Mouse (Mus musculus): ENCODE data around the gene Zbtb32. TPM values are rescaled to one million over a fixed set of nuclear protein-coding genes. Genes with fewer than 3 reads are reported as not detected.

The Zbtb32 gene
- polyA plus RNA-seq, 1 experiment from 2014 or later = 1.2 TPM

- no peak overlapping the region for H3K9ac ChIP-seq (ENCODE audit: low read depth, low read length)
- no peak overlapping the region for H3K4me3 ChIP-seq (ENCODE audit: low read depth, low read length)
- no peaks in the 10 kb centered on the region for H3K4me1 ChIP-seq (replicated peaks; ENCODE audit: control insufficient read depth, insufficient read depth, low read length)
- ATAC-seq = no peak
- H3K36me3 ChIP-seq (ENCODE audit: control insufficient read depth, insufficient read depth) = peaks cover 73% of the 10 kb centered on the region
- no peak for TF ChIP-seq CTCF (IDR thresholded peaks at IDR 0.05; ENCODE audit: low read depth)
- H3K27me3 ChIP-seq (replicated peaks; ENCODE audit: control insufficient read depth, insufficient read depth, low read length) = no peaks in the 10 kb centered on the region
- WGBS = 88% methylated on average over 10 of the region's 10 CpGs
- H3K9me3 ChIP-seq (ENCODE audit: control insufficient read depth) = no peaks in the 10 kb centered on the region
- no peak overlapping the region for H3K27ac ChIP-seq (ENCODE audit: low read depth, low read length)
- no peak overlapping the region for H3K4me2 ChIP-seq (replicated peaks; ENCODE audit: low read depth)
Observed at GRCm38 (mm10) chr7:30584339-30584738, 14.4 kb downstream of the Zbtb32 start.

DNA sequence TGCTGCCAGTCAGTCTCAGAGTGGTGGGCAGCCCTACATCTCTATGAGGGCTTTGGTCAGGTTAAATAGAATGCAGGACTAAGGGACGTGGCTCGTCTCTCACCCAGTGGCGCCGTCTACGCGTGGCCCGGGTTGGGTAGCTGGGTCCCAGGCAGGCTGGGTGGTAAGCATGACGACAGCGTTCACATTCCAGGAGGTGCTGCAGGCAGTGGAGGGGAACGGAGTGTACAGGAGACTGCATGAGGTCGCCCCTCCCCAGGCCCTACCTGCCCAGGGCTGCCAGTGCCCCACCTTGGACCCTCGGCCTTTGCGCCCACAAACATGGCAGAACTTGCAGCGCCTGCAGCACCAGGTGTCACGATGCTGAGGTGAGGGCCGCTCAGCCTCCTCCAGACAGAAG lies 17.2 kb downstream of the Zbtb32 start:
- Histone ChIP-seq H3K9me3 (ENCODE audit: control insufficient read depth) (no peaks in the 10 kb centered on the region), H3K27me3 (replicated peaks; ENCODE audit: control insufficient read depth, insufficient read depth, low read length) (no peaks in the 10 kb centered on the region), H3K36me3 (ENCODE audit: control insufficient read depth, insufficient read depth) (peaks cover 99% of the 10 kb centered on the region), H3K4me2 (replicated peaks; ENCODE audit: low read depth) (no peak overlapping the region), H3K4me3 (ENCODE audit: low read depth, low read length) (no peak overlapping the region), H3K27ac (ENCODE audit: low read depth, low read length) (0 out of 2 replicates have a peak overlapping the region, but pooled peaks have one; percentile 0), H3K4me1 (replicated peaks; ENCODE audit: control insufficient read depth, insufficient read depth, low read length) (no peaks in the 10 kb centered on the region), H3K9ac (ENCODE audit: low read depth, low read length) (no peak overlapping the region)
- 98% methylated on average over 16 of the region's 16 CpGs for WGBS
- TF ChIP-seq CTCF (IDR thresholded peaks at IDR 0.05; ENCODE audit: low read depth) = no peak
- ATAC-seq = no peak

- Histone ChIP-seq H3K9me3 (ENCODE audit: control insufficient read depth) (no peaks in the 10 kb centered on the region), H3K4me3 (ENCODE audit: low read depth, low read length) (peak overlapping the region; percentile 11; the same call in 1 of the 2 replicates), H3K27me3 (replicated peaks; ENCODE audit: control insufficient read depth, insufficient read depth, low read length) (no peaks in the 10 kb centered on the region), H3K36me3 (ENCODE audit: control insufficient read depth, insufficient read depth) (peaks cover 99% of the 10 kb centered on the region), H3K9ac (ENCODE audit: low read depth, low read length) (no peak overlapping the region), H3K4me1 (replicated peaks; ENCODE audit: control insufficient read depth, insufficient read depth, low read length) (no peaks in the 10 kb centered on the region), H3K4me2 (replicated peaks; ENCODE audit: low read depth) (peak overlapping the region; percentile 55), H3K27ac (ENCODE audit: low read depth, low read length) (peak overlapping the region; percentile 66)
- ATAC-seq = peak; percentile 93
- no peak for TF ChIP-seq CTCF (IDR thresholded peaks at IDR 0.05; ENCODE audit: low read depth)
- 49% methylated on average over 8 of the region's 8 CpGs for WGBS
Observed at GRCm38 (mm10) chr7:30579950-30580349, 18.8 kb downstream of the Zbtb32 start.

- no peak overlapping the region for H3K9ac ChIP-seq (ENCODE audit: low read depth, low read length)
- H3K4me2 ChIP-seq (replicated peaks; ENCODE audit: low read depth) = no peak overlapping the region
- no peak for ATAC-seq
- WGBS = 88% methylated on average over 2 of the region's 2 CpGs
- no peak for TF ChIP-seq CTCF (IDR thresholded peaks at IDR 0.05; ENCODE audit: low read depth)
- peaks cover 87% of the 10 kb centered on the region for H3K36me3 ChIP-seq (ENCODE audit: control insufficient read depth, insufficient read depth)
- no peaks in the 10 kb centered on the region for H3K27me3 ChIP-seq (replicated peaks; ENCODE audit: control insufficient read depth, insufficient read depth, low read length)
- no peaks in the 10 kb centered on the region for H3K4me1 ChIP-seq (replicated peaks; ENCODE audit: control insufficient read depth, insufficient read depth, low read length)
- H3K9me3 ChIP-seq (ENCODE audit: control insufficient read depth) = no peaks in the 10 kb centered on the region
- no peak overlapping the region for H3K27ac ChIP-seq (ENCODE audit: low read depth, low read length)
- no peak overlapping the region for H3K4me3 ChIP-seq (ENCODE audit: low read depth, low read length)
Observed at GRCm38 (mm10) chr7:30572969-30573368, 25.7 kb downstream of the Zbtb32 start.

GRCm38 (mm10) chr7:30572389-30572788 lies 26.3 kb downstream of the Zbtb32 start:
- peaks cover 85% of the 10 kb centered on the region for H3K36me3 ChIP-seq (ENCODE audit: control insufficient read depth, insufficient read depth)
- no peak overlapping the region for H3K27ac ChIP-seq (ENCODE audit: low read depth, low read length)
- no peak overlapping the region for H3K4me2 ChIP-seq (replicated peaks; ENCODE audit: low read depth)
- WGBS = 89% methylated on average over 5 of the region's 5 CpGs
- H3K27me3 ChIP-seq (replicated peaks; ENCODE audit: control insufficient read depth, insufficient read depth, low read length) = no peaks in the 10 kb centered on the region
- H3K9me3 ChIP-seq (ENCODE audit: control insufficient read depth) = no peaks in the 10 kb centered on the region
- ATAC-seq = no peak
- H3K4me1 ChIP-seq (replicated peaks; ENCODE audit: control insufficient read depth, insufficient read depth, low read length) = no peaks in the 10 kb centered on the region
- no peak overlapping the region for H3K9ac ChIP-seq (ENCODE audit: low read depth, low read length)
- no peak for TF ChIP-seq CTCF (IDR thresholded peaks at IDR 0.05; ENCODE audit: low read depth)
- H3K4me3 ChIP-seq (ENCODE audit: low read depth, low read length) = no peak overlapping the region

- H3K27ac ChIP-seq (ENCODE audit: low read depth, low read length) = no peak overlapping the region
Observed at GRCm38 (mm10) chr7:30567555-30567954, 31.2 kb downstream of the Zbtb32 start.

GRCm38 (mm10) chr7:30566033-30566432 lies 32.7 kb downstream of the Zbtb32 start:
- Histone ChIP-seq H3K4me2 (replicated peaks; ENCODE audit: low read depth) (no peak overlapping the region), H3K4me1 (replicated peaks; ENCODE audit: control insufficient read depth, insufficient read depth, low read length) (no peaks in the 10 kb centered on the region), H3K27ac (ENCODE audit: low read depth, low read length) (no peak overlapping the region), H3K4me3 (ENCODE audit: low read depth, low read length) (no peak overlapping the region), H3K9ac (ENCODE audit: low read depth, low read length) (no peak overlapping the region), H3K27me3 (replicated peaks; ENCODE audit: control insufficient read depth, insufficient read depth, low read length) (no peaks in the 10 kb centered on the region), H3K9me3 (ENCODE audit: control insufficient read depth) (no peaks in the 10 kb centered on the region), H3K36me3 (ENCODE audit: control insufficient read depth, insufficient read depth) (peaks cover 54% of the 10 kb centered on the region)
- WGBS = 85% methylated on average over 9 of the region's 9 CpGs
- no peak for TF ChIP-seq CTCF (IDR thresholded peaks at IDR 0.05; ENCODE audit: low read depth)
- no peak for ATAC-seq

More at GRCm38 (mm10) chr7:30567555-30567954, 31.2 kb downstream of the Zbtb32 start:
- H3K27me3 ChIP-seq (replicated peaks; ENCODE audit: control insufficient read depth, insufficient read depth, low read length) = no peaks in the 10 kb centered on the region
- WGBS = 86% methylated on average over 11 of the region's 11 CpGs
- ATAC-seq = no peak
- peaks cover 65% of the 10 kb centered on the region for H3K36me3 ChIP-seq (ENCODE audit: control insufficient read depth, insufficient read depth)
- no peaks in the 10 kb centered on the region for H3K4me1 ChIP-seq (replicated peaks; ENCODE audit: control insufficient read depth, insufficient read depth, low read length)
- no peak overlapping the region for H3K4me2 ChIP-seq (replicated peaks; ENCODE audit: low read depth)
- H3K9me3 ChIP-seq (ENCODE audit: control insufficient read depth) = no peaks in the 10 kb centered on the region
- TF ChIP-seq CTCF (IDR thresholded peaks at IDR 0.05; ENCODE audit: low read depth) = no peak
- no peak overlapping the region for H3K4me3 ChIP-seq (ENCODE audit: low read depth, low read length)
- no peak overlapping the region for H3K9ac ChIP-seq (ENCODE audit: low read depth, low read length)

Data from intestine, postnatal 0 days (tissue).